Mouse (Mus musculus): ENCODE measurements around the gene Il34. TPM values are rescaled to one million over a fixed set of nuclear protein-coding genes. Genes with fewer than 3 reads are reported as not detected.
"Not testable (repeated sequence)": the region's sequence is repeated elsewhere in the genome, so short reads cannot be mapped to it uniquely, and the experiment has no call there.

Gene Il34
- polyA plus RNA-seq, 1 experiment from 2014 or later, result 2.0 TPM

DNA sequence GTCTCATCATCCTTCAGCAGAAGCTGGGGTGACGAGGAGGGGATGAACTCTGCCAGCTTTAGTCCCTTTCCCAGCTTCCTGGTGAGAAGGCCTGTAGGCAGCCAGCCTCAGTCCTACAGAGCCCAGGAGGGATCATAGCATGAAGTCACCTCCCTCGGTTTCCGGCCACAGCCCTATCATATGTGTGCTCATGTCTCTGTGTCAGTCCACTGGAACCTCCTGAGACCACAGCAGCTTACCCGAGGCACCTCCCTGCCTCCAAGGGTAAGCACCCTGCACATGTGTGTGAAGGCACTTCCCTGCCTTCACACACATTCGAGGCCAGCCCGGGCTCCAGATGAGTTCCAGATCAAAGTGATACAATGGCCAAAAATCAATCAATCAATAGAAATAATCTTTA, 15.5 kb downstream of the Il34 start:
- WGBS, result 42% methylated on average over 6 of the region's 6 CpGs
- Histone ChIP-seq H3K4me2 (ENCODE audit: low read depth, low read length) (no peak overlapping the region), H3K9me3 (ENCODE audit: control insufficient read depth, low read length) (0 out of 2 replicates have a peak, but pooled peaks cover 3% of the 10 kb centered on the region), H3K9ac (ENCODE audit: low read depth, low read length) (no peak overlapping the region), H3K27ac (ENCODE audit: low read length) (no peak overlapping the region), H3K4me1 (ENCODE audit: control insufficient read depth, insufficient read depth, low read length) (peaks cover 31% of the 10 kb centered on the region), H3K27me3 (replicated peaks; ENCODE audit: control insufficient read depth, insufficient read depth, low read length) (no peaks in the 10 kb centered on the region), H3K36me3 (ENCODE audit: control insufficient read depth, insufficient read depth, low read length) (no peaks in the 10 kb centered on the region), H3K4me3 (ENCODE audit: low read length) (no peak overlapping the region)
- ATAC-seq, result no peak

DNA sequence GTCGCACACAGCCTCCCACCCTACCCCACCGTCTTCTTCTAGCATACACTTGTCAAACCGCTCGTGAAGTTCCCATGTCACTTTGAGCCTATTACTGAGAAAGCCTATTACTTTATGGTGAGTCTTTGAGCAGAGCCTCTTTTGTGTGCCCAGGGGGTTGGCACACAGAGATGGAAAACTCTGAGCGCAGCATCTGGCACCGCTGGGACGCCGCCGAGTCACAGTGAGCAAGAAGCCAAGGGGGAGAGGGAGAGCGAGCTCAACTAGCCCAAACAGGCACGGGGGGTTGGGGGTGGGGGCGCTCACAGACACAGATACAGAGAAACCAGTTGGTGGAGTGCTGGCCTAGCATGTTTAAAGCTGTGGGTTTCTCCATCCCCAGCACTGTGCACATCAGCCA, 16.2 kb downstream of the Il34 start:
- H3K36me3 ChIP-seq (ENCODE audit: control insufficient read depth, insufficient read depth, low read length), result no peaks in the 10 kb centered on the region
- H3K9me3 ChIP-seq (ENCODE audit: control insufficient read depth, low read length), result no peaks in the 10 kb centered on the region
- H3K4me3 ChIP-seq (ENCODE audit: low read length), result no peak overlapping the region
- no peak for ATAC-seq
- peaks cover 31% of the 10 kb centered on the region for H3K4me1 ChIP-seq (ENCODE audit: control insufficient read depth, insufficient read depth, low read length)
- WGBS, result 54% methylated on average over 12 of the region's 12 CpGs
- no peak overlapping the region for H3K27ac ChIP-seq (ENCODE audit: low read length)
- 0 out of 2 replicates have a peak overlapping the region, but pooled peaks have one; percentile 3 for H3K9ac ChIP-seq (ENCODE audit: low read depth, low read length)
- no peaks in the 10 kb centered on the region for H3K27me3 ChIP-seq (replicated peaks; ENCODE audit: control insufficient read depth, insufficient read depth, low read length)
- no peak overlapping the region for H3K4me2 ChIP-seq (ENCODE audit: low read depth, low read length)

DNA sequence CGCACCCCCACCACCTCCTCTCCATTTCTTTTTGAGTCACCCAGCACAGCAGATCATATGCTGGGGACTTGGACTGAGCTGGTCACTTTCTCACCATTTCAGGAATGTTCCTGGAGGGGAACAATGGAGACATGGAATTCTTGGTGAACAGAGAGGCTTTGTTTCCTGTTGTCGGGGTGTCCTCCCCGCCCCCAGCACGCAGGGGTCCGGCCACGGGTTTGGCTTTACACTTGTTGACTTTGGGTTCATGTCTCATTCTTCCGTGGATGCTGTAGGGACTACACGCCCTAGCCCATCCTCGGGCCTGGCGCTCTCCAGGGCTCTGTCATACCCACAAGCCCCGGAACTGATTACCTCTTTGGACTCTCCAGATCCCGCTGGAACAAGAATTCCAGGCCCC, 16.7 kb downstream of the Il34 start:
- WGBS, result 49% methylated on average over 12 of the region's 12 CpGs
- H3K4me3 ChIP-seq (ENCODE audit: low read length), result no peak overlapping the region
- H3K4me2 ChIP-seq (ENCODE audit: low read depth, low read length), result no peak overlapping the region
- 0 out of 2 replicates have a peak overlapping the region, but pooled peaks have one; percentile 3 for H3K9ac ChIP-seq (ENCODE audit: low read depth, low read length)
- no peaks in the 10 kb centered on the region for H3K27me3 ChIP-seq (replicated peaks; ENCODE audit: control insufficient read depth, insufficient read depth, low read length)
- no peaks in the 10 kb centered on the region for H3K36me3 ChIP-seq (ENCODE audit: control insufficient read depth, insufficient read depth, low read length)
- no peak overlapping the region for H3K27ac ChIP-seq (ENCODE audit: low read length)
- no peak for ATAC-seq
- H3K4me1 ChIP-seq (ENCODE audit: control insufficient read depth, insufficient read depth, low read length), result peaks cover 30% of the 10 kb centered on the region
- no peaks in the 10 kb centered on the region for H3K9me3 ChIP-seq (ENCODE audit: control insufficient read depth, low read length)

DNA sequence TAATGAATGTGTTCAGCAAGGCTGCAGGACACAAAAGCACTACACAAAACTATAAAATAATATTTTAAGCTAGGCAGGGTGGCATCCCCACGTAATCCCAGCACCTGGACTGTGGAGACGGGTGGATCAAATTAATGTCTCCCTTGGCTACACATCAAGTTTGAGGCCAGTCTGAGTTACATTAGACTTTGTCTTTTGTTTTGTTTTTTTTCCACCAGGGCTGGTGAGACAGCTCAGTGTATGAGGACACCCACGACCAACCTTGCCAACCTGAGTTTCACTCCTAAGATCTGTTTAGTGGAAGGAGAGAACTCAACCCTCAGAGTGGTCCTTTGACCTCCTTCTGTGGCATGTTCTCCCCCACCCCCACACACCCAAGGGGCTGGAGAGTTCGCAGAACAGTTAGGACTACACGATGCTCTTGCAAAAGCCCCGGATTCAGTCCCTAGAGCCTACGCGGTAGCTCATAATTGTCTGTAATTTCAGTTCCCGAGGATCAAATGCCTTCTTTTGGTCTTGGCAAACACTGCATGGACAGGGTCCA, 18.2 kb downstream of the Il34 start:
- ATAC-seq, result no peak
- Histone ChIP-seq H3K27ac (ENCODE audit: low read length) (no peak overlapping the region), H3K27me3 (replicated peaks; ENCODE audit: control insufficient read depth, insufficient read depth, low read length) (no peaks in the 10 kb centered on the region), H3K9me3 (ENCODE audit: control insufficient read depth, low read length) (no peaks in the 10 kb centered on the region), H3K4me2 (ENCODE audit: low read depth, low read length) (no peak overlapping the region), H3K4me3 (ENCODE audit: low read length) (no peak overlapping the region), H3K9ac (ENCODE audit: low read depth, low read length) (no peak overlapping the region), H3K4me1 (ENCODE audit: control insufficient read depth, insufficient read depth, low read length) (peaks cover 19% of the 10 kb centered on the region), H3K36me3 (ENCODE audit: control insufficient read depth, insufficient read depth, low read length) (no peaks in the 10 kb centered on the region)
- 83% methylated on average over 9 of the region's 9 CpGs for WGBS

DNA sequence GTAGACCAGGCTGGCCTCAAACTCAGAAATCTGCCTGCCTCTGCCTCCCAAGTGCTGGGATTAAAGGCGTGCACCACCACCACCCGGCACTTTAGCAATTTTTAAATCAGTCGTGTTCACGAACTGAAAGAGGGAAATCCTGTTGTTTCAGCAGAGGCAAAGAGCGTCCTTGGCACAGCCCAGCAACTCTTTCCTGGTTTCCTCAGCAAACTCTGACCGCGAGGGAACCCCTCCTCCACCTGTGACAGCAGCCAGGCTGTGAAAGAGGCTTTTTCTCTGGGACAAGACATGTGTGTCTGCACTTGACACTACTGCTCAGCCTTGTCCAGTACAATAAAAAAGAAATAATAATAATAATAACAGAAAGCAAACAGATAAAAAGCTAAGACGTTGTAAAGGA, 18.8 kb downstream of the Il34 start:
- no peaks in the 10 kb centered on the region for H3K36me3 ChIP-seq (ENCODE audit: control insufficient read depth, insufficient read depth, low read length)
- H3K4me3 ChIP-seq (ENCODE audit: low read length), result no peak overlapping the region
- no peak overlapping the region for H3K4me2 ChIP-seq (ENCODE audit: low read depth, low read length)
- H3K9me3 ChIP-seq (ENCODE audit: control insufficient read depth, low read length), result no peaks in the 10 kb centered on the region
- no peak for ATAC-seq
- no peaks in the 10 kb centered on the region for H3K27me3 ChIP-seq (replicated peaks; ENCODE audit: control insufficient read depth, insufficient read depth, low read length)
- H3K9ac ChIP-seq (ENCODE audit: low read depth, low read length), result no peak overlapping the region
- H3K4me1 ChIP-seq (ENCODE audit: control insufficient read depth, insufficient read depth, low read length), result peaks cover 15% of the 10 kb centered on the region
- 75% methylated on average over 8 of the region's 8 CpGs for WGBS
- no peak overlapping the region for H3K27ac ChIP-seq (ENCODE audit: low read length)

DNA sequence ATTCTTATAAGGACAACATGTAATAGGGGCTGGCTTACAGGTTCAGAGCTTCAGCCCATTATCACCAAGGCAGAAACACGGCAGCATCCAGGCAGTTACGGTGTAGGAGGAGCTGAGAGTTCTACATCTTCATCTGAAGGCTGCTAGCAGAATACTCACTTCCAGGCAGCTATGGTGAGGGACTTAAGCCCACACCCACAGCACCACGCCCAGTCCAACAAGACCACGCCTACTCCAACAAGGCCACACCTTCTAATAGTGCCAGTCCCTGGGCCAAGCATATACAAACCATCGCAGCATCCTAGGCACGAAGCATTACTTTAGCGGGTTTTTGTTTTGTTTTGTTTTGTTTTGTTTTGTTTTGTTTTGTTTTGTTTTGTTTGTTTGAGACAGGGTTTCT, 19.2 kb downstream of the Il34 start:
- not testable (repeated sequence) for H3K4me2 ChIP-seq (ENCODE audit: low read depth, low read length); H3K9ac ChIP-seq (ENCODE audit: low read depth, low read length); H3K27me3 ChIP-seq (replicated peaks; ENCODE audit: control insufficient read depth, insufficient read depth, low read length); H3K36me3 ChIP-seq (ENCODE audit: control insufficient read depth, insufficient read depth, low read length); H3K4me3 ChIP-seq (ENCODE audit: low read length); H3K27ac ChIP-seq (ENCODE audit: low read length); ATAC-seq; H3K9me3 ChIP-seq (ENCODE audit: control insufficient read depth, low read length)
- 84% methylated on average over 7 of the region's 7 CpGs for WGBS
- H3K4me1 ChIP-seq (ENCODE audit: control insufficient read depth, insufficient read depth, low read length), result peaks cover 15% of the 10 kb centered on the region

DNA sequence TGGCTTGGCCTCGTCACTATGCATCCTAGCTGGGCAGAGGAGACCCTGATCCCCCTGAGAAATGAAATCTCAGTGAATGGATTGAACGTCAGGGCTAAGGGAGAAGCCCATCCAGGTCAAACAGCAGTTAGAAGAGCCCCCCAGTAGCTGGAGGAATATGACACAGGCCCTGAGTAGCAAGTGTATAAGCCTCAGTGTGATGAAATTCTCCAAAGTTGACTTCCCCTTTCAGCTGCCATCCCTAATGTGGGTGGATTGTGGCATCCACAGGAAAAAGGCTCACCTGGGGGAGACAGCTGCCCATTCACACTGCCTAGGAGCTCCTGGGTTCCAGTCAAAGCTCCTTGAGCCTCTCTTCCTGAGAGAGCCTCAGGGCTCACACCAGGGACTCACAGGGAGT, 20.4 kb downstream of the Il34 start:
- Histone ChIP-seq H3K9me3 (ENCODE audit: control insufficient read depth, low read length) (no peaks in the 10 kb centered on the region), H3K27ac (ENCODE audit: low read length) (no peak overlapping the region), H3K4me2 (ENCODE audit: low read depth, low read length) (no peak overlapping the region), H3K4me3 (ENCODE audit: low read length) (no peak overlapping the region), H3K4me1 (ENCODE audit: control insufficient read depth, insufficient read depth, low read length) (peaks cover 8% of the 10 kb centered on the region; the same call in 1 of the 2 replicates), H3K36me3 (ENCODE audit: control insufficient read depth, insufficient read depth, low read length) (no peaks in the 10 kb centered on the region), H3K27me3 (replicated peaks; ENCODE audit: control insufficient read depth, insufficient read depth, low read length) (no peaks in the 10 kb centered on the region), H3K9ac (ENCODE audit: low read depth, low read length) (no peak overlapping the region)
- ATAC-seq, result no peak
- whole genome bisulfite sequencing, result 73% methylated on average over 2 of the region's 2 CpGs

DNA sequence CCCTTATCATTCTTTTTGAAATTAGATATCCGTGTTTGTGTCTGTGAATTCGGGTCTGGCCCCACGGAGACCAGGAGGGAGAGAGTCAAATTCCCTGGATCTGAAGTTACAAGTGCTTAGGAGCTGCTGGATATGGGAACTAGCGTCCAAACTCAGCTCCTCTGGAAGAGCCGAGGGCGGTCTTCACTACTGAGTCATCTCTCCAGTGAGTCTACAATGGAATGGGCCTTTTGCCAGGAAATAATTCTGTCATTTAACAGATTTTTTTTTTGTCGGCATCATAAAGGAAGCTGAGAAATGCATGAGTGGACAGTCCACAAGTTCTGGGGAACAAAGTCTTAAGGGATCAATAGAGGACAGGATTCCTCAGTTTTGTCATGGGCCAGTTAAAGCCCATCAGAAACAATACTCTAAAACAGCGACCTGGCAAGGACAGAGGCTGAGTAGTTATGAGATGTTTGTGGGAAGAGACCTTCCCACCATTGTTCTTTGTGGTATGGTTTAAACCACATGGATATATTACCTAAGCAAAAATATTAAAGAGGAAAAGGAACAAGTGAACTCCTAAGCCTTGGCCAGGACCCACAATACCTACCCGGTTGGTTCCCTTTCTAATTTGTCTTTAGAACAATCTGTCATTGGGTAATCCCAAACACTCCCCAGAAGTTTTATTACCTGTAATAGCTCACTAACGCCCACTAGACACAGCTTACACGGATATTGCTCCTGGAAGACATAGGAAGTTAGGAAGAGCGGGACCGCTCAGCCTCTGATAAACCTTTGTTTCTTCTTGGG, 25.6 kb downstream of the Il34 start:
- WGBS, result 69% methylated on average over 13 of the region's 13 CpGs
- H3K4me1 ChIP-seq (ENCODE audit: control insufficient read depth, insufficient read depth, low read length), result no peaks in the 10 kb centered on the region
- H3K27ac ChIP-seq (ENCODE audit: low read length), result no peak overlapping the region
- H3K9me3 ChIP-seq (ENCODE audit: control insufficient read depth, low read length), result no peaks in the 10 kb centered on the region
- H3K4me2 ChIP-seq (ENCODE audit: low read depth, low read length), result no peak overlapping the region
- ATAC-seq, result 0 out of 2 replicates have a peak, but pooled peaks have one; percentile 21
- H3K36me3 ChIP-seq (ENCODE audit: control insufficient read depth, insufficient read depth, low read length), result no peaks in the 10 kb centered on the region
- no peak overlapping the region for H3K9ac ChIP-seq (ENCODE audit: low read depth, low read length)
- no peaks in the 10 kb centered on the region for H3K27me3 ChIP-seq (replicated peaks; ENCODE audit: control insufficient read depth, insufficient read depth, low read length)
- no peak overlapping the region for H3K4me3 ChIP-seq (ENCODE audit: low read length)

DNA sequence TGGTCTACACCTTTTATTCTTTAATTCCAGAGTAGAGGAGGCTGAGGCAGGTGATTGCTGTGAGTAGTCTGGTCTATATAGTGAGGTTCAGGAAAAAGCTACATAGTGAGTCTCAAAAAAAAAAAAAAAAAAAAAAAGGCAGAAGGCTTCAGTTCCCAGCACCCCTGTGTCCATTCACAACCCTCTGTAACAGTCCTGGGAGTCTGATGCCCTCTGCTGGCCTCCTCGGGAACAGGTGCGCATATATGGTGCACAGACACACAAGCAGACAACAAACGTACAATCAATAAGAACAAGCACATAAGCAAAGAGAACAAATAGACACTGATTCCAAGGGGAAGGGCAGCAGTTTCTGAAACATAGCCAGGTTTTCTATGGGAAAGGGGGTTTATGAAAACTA, 29.4 kb downstream of the Il34 start:
- 0 out of 2 replicates have a peak, but pooled peaks cover 5% of the 10 kb centered on the region for H3K4me1 ChIP-seq (ENCODE audit: control insufficient read depth, insufficient read depth, low read length)

More for the DNA sequence above, 29.4 kb downstream of the Il34 start:
- no peaks in the 10 kb centered on the region for H3K27me3 ChIP-seq (replicated peaks; ENCODE audit: control insufficient read depth, insufficient read depth, low read length)
- no peak overlapping the region for H3K4me2 ChIP-seq (ENCODE audit: low read depth, low read length)
- no peak for ATAC-seq
- no peak overlapping the region for H3K4me3 ChIP-seq (ENCODE audit: low read length)
- H3K9me3 ChIP-seq (ENCODE audit: control insufficient read depth, low read length), result no peaks in the 10 kb centered on the region
- H3K36me3 ChIP-seq (ENCODE audit: control insufficient read depth, insufficient read depth, low read length), result no peaks in the 10 kb centered on the region
- no peak overlapping the region for H3K9ac ChIP-seq (ENCODE audit: low read depth, low read length)
- 95% methylated on average over 3 of the region's 3 CpGs for WGBS
- no peak overlapping the region for H3K27ac ChIP-seq (ENCODE audit: low read length)
